22 mouse cellular contexts compared by ENCODE assay signal in the genomic region with DNA sequence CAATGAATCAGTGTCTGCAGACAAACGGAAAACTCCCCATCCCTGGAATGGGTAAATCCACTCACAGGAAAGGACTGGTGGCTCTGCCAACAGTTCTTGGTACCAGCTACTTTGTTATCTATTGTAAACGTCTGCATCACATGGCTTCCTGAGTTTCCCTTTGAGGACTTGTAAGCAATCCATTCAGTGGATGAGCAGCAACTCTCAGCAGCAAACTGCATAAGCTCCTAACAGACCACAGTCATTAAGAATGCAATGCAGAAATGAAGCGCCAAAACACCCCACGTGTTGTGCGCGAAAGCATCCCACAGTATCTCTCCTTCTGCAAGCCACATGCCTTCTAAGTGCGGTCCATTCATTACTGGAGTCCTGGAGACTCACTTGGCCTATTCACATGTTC.
DNase-seq lines count a peak whose midpoint lies in the region; ATAC-seq and TF ChIP-seq lines count a peak whose summit lies in the region.
"Had no signal": no experiment of that assay in that cellular context is flagged by ENCODE, and none has a peak within 500 bp of the region (broad histone marks: within the 10 kb centered on the region; RNA-seq: fewer than 3 reads in every experiment).

No protein-coding gene starts in this region.

- TF ChIP-seq CTCF in stomach, postnatal 0 days (IDR thresholded peaks at IDR 0.05; ENCODE audit: low read depth): no peak

- H3K27ac ChIP-seq in hindbrain, embryonic 16.5 days (ENCODE audit: low read depth, low read length): no peak overlapping the region
- no peak overlapping the region for H3K27ac ChIP-seq in hindbrain, embryonic 10.5 days
- H3K27ac ChIP-seq in neural tube, embryonic 15.5 days (replicated peaks): no peak overlapping the region
- H3K27ac ChIP-seq in stomach, postnatal 0 days (replicated peaks): no peak overlapping the region
- H3K27ac ChIP-seq: embryonic facial prominence, embryonic 13.5 days; heart, embryonic 10.5 days; hindbrain, embryonic 12.5 days; left cerebral cortex, adult 2 months had no signal

- peaks cover 11% of the 10 kb centered on the region for H3K4me1 ChIP-seq in hindbrain, embryonic 16.5 days (ENCODE audit: control insufficient read depth, insufficient read depth, low read depth, low read length)
- H3K4me1 ChIP-seq in hindbrain, embryonic 10.5 days (replicated peaks): peaks cover 16% of the 10 kb centered on the region
- peaks cover 18% of the 10 kb centered on the region for H3K4me1 ChIP-seq in neural tube, embryonic 15.5 days
- H3K4me1 ChIP-seq in stomach, postnatal 0 days (replicated peaks; ENCODE audit: control insufficient read depth, insufficient read depth): no peaks in the 10 kb centered on the region

- H3K9ac ChIP-seq in hindbrain, embryonic 16.5 days (ENCODE audit: low read depth, low read length): no peak overlapping the region
- no peak overlapping the region for H3K9ac ChIP-seq in neural tube, embryonic 15.5 days (replicated peaks)
- H3K9ac ChIP-seq in stomach, postnatal 0 days (ENCODE audit: low read length): no peak overlapping the region
- H3K9ac ChIP-seq: embryonic facial prominence, embryonic 13.5 days; hindbrain, embryonic 12.5 days had no signal

- H3K9me3 ChIP-seq in hindbrain, embryonic 16.5 days (ENCODE audit: control insufficient read depth, low read length): no peaks in the 10 kb centered on the region
- no peaks in the 10 kb centered on the region for H3K9me3 ChIP-seq in hindbrain, embryonic 10.5 days
- no peaks in the 10 kb centered on the region for H3K9me3 ChIP-seq in neural tube, embryonic 15.5 days (replicated peaks)
- no peaks in the 10 kb centered on the region for H3K9me3 ChIP-seq in stomach, postnatal 0 days (ENCODE audit: control insufficient read depth, low read length)
- H3K9me3 ChIP-seq: embryonic facial prominence, embryonic 13.5 days; heart, embryonic 10.5 days; hindbrain, embryonic 12.5 days had no signal

- no peak overlapping the region for H3K4me3 ChIP-seq in hindbrain, embryonic 16.5 days (ENCODE audit: low read length)
- H3K4me3 ChIP-seq in hindbrain, embryonic 10.5 days: no peak overlapping the region
- H3K4me3 ChIP-seq in neural tube, embryonic 15.5 days (replicated peaks): no peak overlapping the region
- H3K4me3 ChIP-seq in stomach, postnatal 0 days (ENCODE audit: low read depth, low read length): no peak overlapping the region
- H3K4me3 ChIP-seq: embryonic facial prominence, embryonic 13.5 days; heart, embryonic 10.5 days; hindbrain, embryonic 12.5 days; left cerebral cortex, adult 2 months; myocyte had no signal

- no peak for TF ChIP-seq EP300 in stomach, postnatal 0 days (optimal IDR thresholded peaks at IDR 0.05)

- no peaks in the 10 kb centered on the region for H3K27me3 ChIP-seq in hindbrain, embryonic 16.5 days (replicated peaks; ENCODE audit: control insufficient read depth, insufficient read depth, low read length)
- H3K27me3 ChIP-seq in hindbrain, embryonic 10.5 days (ENCODE audit: insufficient read depth, poor library complexity, severe bottlenecking): no peaks in the 10 kb centered on the region
- H3K27me3 ChIP-seq in neural tube, embryonic 15.5 days (replicated peaks): no peaks in the 10 kb centered on the region
- no peaks in the 10 kb centered on the region for H3K27me3 ChIP-seq in stomach, postnatal 0 days (ENCODE audit: control insufficient read depth, insufficient read depth, low read length)
- H3K27me3 ChIP-seq: embryonic facial prominence, embryonic 13.5 days; hindbrain, embryonic 12.5 days; Patski had no signal

- WGBS in hindbrain, embryonic 16.5 days: 43% methylated on average over 7 of the region's 7 CpGs
- WGBS in hindbrain, embryonic 10.5 days: 75% methylated on average over 7 of the region's 7 CpGs
- 53% methylated on average over 7 of the region's 7 CpGs for WGBS in neural tube, embryonic 15.5 days
- WGBS in stomach, postnatal 0 days: 69% methylated on average over 7 of the region's 7 CpGs

- DNase-seq in hindbrain, embryonic 10.5 days (ENCODE audit: low spot score): no peak
- no peak for DNase-seq in neural tube, embryonic 10.5 days (ENCODE audit: extremely low spot score, low spot score)
- DNase-seq in lung, postnatal 14 days: peak; percentile 11
- no peak for DNase-seq in stomach, postnatal 0 days (ENCODE audit: low spot score)
- DNase-seq in MN1 (ENCODE audit: low spot score): no peak
- DNase-seq: adrenal gland, adult 8-10 months; cerebellum, adult 9-11 months; gastrocnemius, postnatal 25 days; kidney, postnatal 36 days; layer of hippocampus, adult 9-11 months; left cerebral cortex, postnatal 4 days; liver; thymus, postnatal 25 days had no signal

- no peak overlapping the region for H3K4me2 ChIP-seq in hindbrain, embryonic 16.5 days (ENCODE audit: low read length)
- no peak overlapping the region for H3K4me2 ChIP-seq in neural tube, embryonic 15.5 days
- no peak overlapping the region for H3K4me2 ChIP-seq in stomach, postnatal 0 days (replicated peaks; ENCODE audit: low read depth)
- H3K4me2 ChIP-seq: embryonic facial prominence, embryonic 13.5 days; hindbrain, embryonic 12.5 days had no signal

- ATAC-seq in hindbrain, embryonic 16.5 days: peak; percentile 59
- ATAC-seq in neural tube, embryonic 15.5 days (ENCODE audit: low FRiP score): peak; percentile 43
- no peak for ATAC-seq in stomach, postnatal 0 days (ENCODE audit: low FRiP score, low TSS enrichment)
- ATAC-seq: intestine, embryonic 16.5 days; Patski had no signal

- no peaks in the 10 kb centered on the region for H3K36me3 ChIP-seq in hindbrain, embryonic 16.5 days (ENCODE audit: control insufficient read depth, insufficient read depth, low read length)
- H3K36me3 ChIP-seq in hindbrain, embryonic 10.5 days: no peaks in the 10 kb centered on the region
- no peaks in the 10 kb centered on the region for H3K36me3 ChIP-seq in neural tube, embryonic 15.5 days
- no peaks in the 10 kb centered on the region for H3K36me3 ChIP-seq in stomach, postnatal 0 days (ENCODE audit: control insufficient read depth, insufficient read depth, low read length)
- H3K36me3 ChIP-seq: heart, embryonic 10.5 days; hindbrain, embryonic 12.5 days had no signal
